Mouse (Mus musculus): Measurements from ENCODE around the gene Gm20388. TPM values are rescaled to one million over a fixed set of nuclear protein-coding genes. Genes with fewer than 3 reads are reported as not detected.

Gene Gm20388
- polyA plus RNA-seq, 1 experiment from 2014 or later = not detected

GRCm38 (mm10) chr8:120568164-120568798, 657.6 kb downstream of the Gm20388 start:
- ATAC-seq = no peak
- Histone ChIP-seq H3K27ac (ENCODE audit: low read depth, low read length) (no peak overlapping the region), H3K9ac (ENCODE audit: low read depth, low read length) (no peak overlapping the region), H3K27me3 (replicated peaks; ENCODE audit: control insufficient read depth, insufficient read depth, low read length) (no peaks in the 10 kb centered on the region), H3K36me3 (ENCODE audit: control insufficient read depth, insufficient read depth) (peaks cover 85% of the 10 kb centered on the region), H3K4me1 (replicated peaks; ENCODE audit: control insufficient read depth, insufficient read depth, low read length) (0 out of 2 replicates have a peak, but pooled peaks cover 4% of the 10 kb centered on the region), H3K9me3 (ENCODE audit: control insufficient read depth) (no peaks in the 10 kb centered on the region), H3K4me2 (replicated peaks; ENCODE audit: low read depth) (no peak overlapping the region), H3K4me3 (ENCODE audit: low read depth, low read length) (no peak overlapping the region)
- TF ChIP-seq CTCF (IDR thresholded peaks at IDR 0.05; ENCODE audit: low read depth) = no peak
- 96% methylated on average over 37 of the region's 37 CpGs for WGBS

- TF ChIP-seq CTCF (IDR thresholded peaks at IDR 0.05; ENCODE audit: low read depth) = no peak
- peaks cover 92% of the 10 kb centered on the region for H3K36me3 ChIP-seq (ENCODE audit: control insufficient read depth, insufficient read depth)
- 92% methylated on average over 17 of the region's 17 CpGs for WGBS
These were observed 658.5 kb downstream of the Gm20388 start for GRCm38 (mm10) chr8:120569123-120569522.

GRCm38 (mm10) chr8:120569939-120570715, 659.5 kb downstream of the Gm20388 start:
- ATAC-seq = peak; percentile 30; the same call in 1 of the 2 replicates
- H3K27me3 ChIP-seq (replicated peaks; ENCODE audit: control insufficient read depth, insufficient read depth, low read length) = no peaks in the 10 kb centered on the region
- H3K4me1 ChIP-seq (replicated peaks; ENCODE audit: control insufficient read depth, insufficient read depth, low read length) = no peaks in the 10 kb centered on the region
- no peak overlapping the region for H3K4me2 ChIP-seq (replicated peaks; ENCODE audit: low read depth)
- H3K27ac ChIP-seq (ENCODE audit: low read depth, low read length) = no peak overlapping the region
- peaks cover 99% of the 10 kb centered on the region for H3K36me3 ChIP-seq (ENCODE audit: control insufficient read depth, insufficient read depth)
- no peaks in the 10 kb centered on the region for H3K9me3 ChIP-seq (ENCODE audit: control insufficient read depth)
- H3K4me3 ChIP-seq (ENCODE audit: low read depth, low read length) = no peak overlapping the region
- H3K9ac ChIP-seq (ENCODE audit: low read depth, low read length) = no peak overlapping the region
- WGBS = 54% methylated on average over 13 of the region's 13 CpGs
- peak; percentile 95 for TF ChIP-seq CTCF (IDR thresholded peaks at IDR 0.05; ENCODE audit: low read depth)

More at GRCm38 (mm10) chr8:120569123-120569522, 658.5 kb downstream of the Gm20388 start:
- Histone ChIP-seq H3K4me2 (replicated peaks; ENCODE audit: low read depth) (no peak overlapping the region), H3K4me3 (ENCODE audit: low read depth, low read length) (no peak overlapping the region), H3K27me3 (replicated peaks; ENCODE audit: control insufficient read depth, insufficient read depth, low read length) (no peaks in the 10 kb centered on the region), H3K4me1 (replicated peaks; ENCODE audit: control insufficient read depth, insufficient read depth, low read length) (no peaks in the 10 kb centered on the region), H3K27ac (ENCODE audit: low read depth, low read length) (no peak overlapping the region), H3K9me3 (ENCODE audit: control insufficient read depth) (no peaks in the 10 kb centered on the region), H3K9ac (ENCODE audit: low read depth, low read length) (no peak overlapping the region)
- no peak for ATAC-seq

- 89% methylated on average over 8 of the region's 8 CpGs for WGBS
- TF ChIP-seq CTCF (IDR thresholded peaks at IDR 0.05; ENCODE audit: low read depth) = no peak
- H3K27ac ChIP-seq (ENCODE audit: low read depth, low read length) = no peak overlapping the region
These were observed 660.9 kb downstream of the Gm20388 start for GRCm38 (mm10) chr8:120571561-120571960.

GRCm38 (mm10) chr8:120572534-120572933, 661.9 kb downstream of the Gm20388 start:
- no peak for ATAC-seq
- H3K27me3 ChIP-seq (replicated peaks; ENCODE audit: control insufficient read depth, insufficient read depth, low read length) = no peaks in the 10 kb centered on the region
- H3K36me3 ChIP-seq (ENCODE audit: control insufficient read depth, insufficient read depth) = peaks cover 99% of the 10 kb centered on the region
- no peaks in the 10 kb centered on the region for H3K9me3 ChIP-seq (ENCODE audit: control insufficient read depth)
- H3K4me1 ChIP-seq (replicated peaks; ENCODE audit: control insufficient read depth, insufficient read depth, low read length) = no peaks in the 10 kb centered on the region
- 86% methylated on average over 21 of the region's 21 CpGs for WGBS
- H3K9ac ChIP-seq (ENCODE audit: low read depth, low read length) = no peak overlapping the region
- no peak overlapping the region for H3K4me3 ChIP-seq (ENCODE audit: low read depth, low read length)
- H3K4me2 ChIP-seq (replicated peaks; ENCODE audit: low read depth) = no peak overlapping the region
- peak; percentile 14; the same call in 1 of the 2 replicates for TF ChIP-seq CTCF (IDR thresholded peaks at IDR 0.05; ENCODE audit: low read depth)
- H3K27ac ChIP-seq (ENCODE audit: low read depth, low read length) = no peak overlapping the region

More at GRCm38 (mm10) chr8:120571561-120571960, 660.9 kb downstream of the Gm20388 start:
- no peak overlapping the region for H3K4me2 ChIP-seq (replicated peaks; ENCODE audit: low read depth)
- no peak overlapping the region for H3K9ac ChIP-seq (ENCODE audit: low read depth, low read length)
- H3K4me3 ChIP-seq (ENCODE audit: low read depth, low read length) = no peak overlapping the region
- no peaks in the 10 kb centered on the region for H3K9me3 ChIP-seq (ENCODE audit: control insufficient read depth)
- no peaks in the 10 kb centered on the region for H3K27me3 ChIP-seq (replicated peaks; ENCODE audit: control insufficient read depth, insufficient read depth, low read length)
- peaks cover 99% of the 10 kb centered on the region for H3K36me3 ChIP-seq (ENCODE audit: control insufficient read depth, insufficient read depth)
- ATAC-seq = no peak
- H3K4me1 ChIP-seq (replicated peaks; ENCODE audit: control insufficient read depth, insufficient read depth, low read length) = no peaks in the 10 kb centered on the region

- H3K27ac ChIP-seq (ENCODE audit: low read depth, low read length) = no peak overlapping the region
- no peaks in the 10 kb centered on the region for H3K9me3 ChIP-seq (ENCODE audit: control insufficient read depth)
- no peak for TF ChIP-seq CTCF (IDR thresholded peaks at IDR 0.05; ENCODE audit: low read depth)
- no peak overlapping the region for H3K9ac ChIP-seq (ENCODE audit: low read depth, low read length)
- no peak overlapping the region for H3K4me2 ChIP-seq (replicated peaks; ENCODE audit: low read depth)
- H3K27me3 ChIP-seq (replicated peaks; ENCODE audit: control insufficient read depth, insufficient read depth, low read length) = no peaks in the 10 kb centered on the region
- no peak overlapping the region for H3K4me3 ChIP-seq (ENCODE audit: low read depth, low read length)
- H3K4me1 ChIP-seq (replicated peaks; ENCODE audit: control insufficient read depth, insufficient read depth, low read length) = no peaks in the 10 kb centered on the region
- no peak for ATAC-seq
- peaks cover 99% of the 10 kb centered on the region for H3K36me3 ChIP-seq (ENCODE audit: control insufficient read depth, insufficient read depth)
- WGBS = 85% methylated on average over 11 of the region's 11 CpGs
These were observed 663.2 kb downstream of the Gm20388 start for GRCm38 (mm10) chr8:120573866-120574265.
